Comparison of ENCODE assay signal across 8 mouse cellular contexts in the genomic region with DNA sequence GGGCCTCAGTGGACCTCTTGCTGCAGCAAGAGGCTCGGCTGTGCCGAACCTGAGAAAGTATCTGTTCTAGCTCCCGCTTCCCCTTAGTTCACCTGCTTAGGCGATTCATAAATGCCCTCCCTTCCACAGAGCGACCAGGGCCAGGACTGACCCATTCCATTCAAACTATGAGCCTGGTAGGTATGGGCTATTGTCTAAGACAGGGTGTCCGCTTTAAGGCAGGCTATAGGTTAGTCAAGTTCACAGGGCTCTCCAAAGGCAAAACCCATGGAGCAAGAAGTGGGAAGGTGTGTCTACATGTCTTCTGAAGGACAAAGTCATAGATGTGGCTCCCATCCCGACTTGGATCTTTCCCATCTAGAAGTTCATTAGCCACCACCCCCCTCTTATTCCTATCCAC. TPM values are rescaled to one million over a fixed set of nuclear protein-coding genes. Genes with fewer than 3 reads are reported as not detected.
DNase-seq lines count a peak whose midpoint lies in the region; ATAC-seq and TF ChIP-seq lines count a peak whose summit lies in the region.
"Had no signal": no experiment of that assay in that cellular context is flagged by ENCODE, and none has a peak within 500 bp of the region (broad histone marks: within the 10 kb centered on the region; RNA-seq: fewer than 3 reads in every experiment).

No protein-coding gene starts in this region.

- ATAC-seq in lung, embryonic 14.5 days (ENCODE audit: insufficient read depth) = no peak
- ATAC-seq in forebrain, embryonic 14.5 days = no peak

- H3K9ac ChIP-seq in lung, embryonic 14.5 days = no peak overlapping the region
- peak overlapping the region; percentile 95 for H3K9ac ChIP-seq in forebrain, embryonic 14.5 days (ENCODE audit: low read length)

- H3K9me3 ChIP-seq in lung, embryonic 14.5 days (ENCODE audit: low read depth, low read length) = no peaks in the 10 kb centered on the region
- H3K9me3 ChIP-seq in forebrain, embryonic 14.5 days (replicated peaks; ENCODE audit: control insufficient read depth, low read length) = no peaks in the 10 kb centered on the region
- no peaks in the 10 kb centered on the region for H3K9me3 ChIP-seq in midbrain, embryonic 10.5 days (replicated peaks)
- H3K9me3 ChIP-seq: limb, embryonic 15.5 days had no signal

- WGBS in lung, embryonic 14.5 days = 80% methylated on average over 7 of the region's 7 CpGs
- WGBS in forebrain, embryonic 14.5 days = 15% methylated on average over 7 of the region's 7 CpGs
- 52% methylated on average over 7 of the region's 7 CpGs for WGBS in midbrain, embryonic 10.5 days
- WGBS in olfactory bulb, adult 2 months = 53% methylated on average over 7 of the region's 7 CpGs

- no peak overlapping the region for H3K27ac ChIP-seq in lung, embryonic 14.5 days (ENCODE audit: low read depth)
- H3K27ac ChIP-seq in forebrain, embryonic 14.5 days (ENCODE audit: low read depth, low read length) = peak overlapping the region; percentile 94
- H3K27ac ChIP-seq in midbrain, embryonic 10.5 days (replicated peaks) = peak overlapping the region; percentile 97
- H3K27ac ChIP-seq in olfactory bulb, adult 2 months (ENCODE audit: insufficient read depth, low read depth, low read length) = peak overlapping the region; percentile 71; the same call in 1 of the 2 replicates
- H3K27ac ChIP-seq: limb, embryonic 15.5 days had no signal

- peaks cover 15% of the 10 kb centered on the region for H3K36me3 ChIP-seq in lung, embryonic 14.5 days (ENCODE audit: insufficient read depth)
- 0 out of 2 replicates have a peak, but pooled peaks cover 3% of the 10 kb centered on the region for H3K36me3 ChIP-seq in forebrain, embryonic 14.5 days (ENCODE audit: control insufficient read depth, insufficient read depth, low read length)
- peaks cover 41% of the 10 kb centered on the region for H3K36me3 ChIP-seq in midbrain, embryonic 10.5 days

- no peak for TF ChIP-seq CTCF in lung, embryonic 14.5 days (IDR thresholded peaks at IDR 0.05; ENCODE audit: low read depth)
- no peak for TF ChIP-seq CTCF in olfactory bulb, adult 2 months (IDR thresholded peaks at IDR 0.05; ENCODE audit: insufficient read depth, low read depth, low read length)

- TF ChIP-seq POLR2A in olfactory bulb, adult 2 months (IDR thresholded peaks at IDR 0.05; ENCODE audit: insufficient read depth, low read depth, low read length) = no peak

- peaks cover 13% of the 10 kb centered on the region for H3K4me1 ChIP-seq in lung, embryonic 14.5 days (ENCODE audit: insufficient read depth)
- peaks cover 51% of the 10 kb centered on the region for H3K4me1 ChIP-seq in forebrain, embryonic 14.5 days (ENCODE audit: control insufficient read depth, insufficient read depth, low read length)
- H3K4me1 ChIP-seq in midbrain, embryonic 10.5 days = peaks cover 90% of the 10 kb centered on the region
- peaks cover 52% of the 10 kb centered on the region for H3K4me1 ChIP-seq in olfactory bulb, adult 2 months (ENCODE audit: control insufficient read depth, insufficient read depth, low read length)

- no peak for DNase-seq in lung, embryonic 14.5 days
- no peak for DNase-seq in lung, postnatal 4 days
- DNase-seq in forebrain, embryonic 14.5 days (ENCODE audit: low spot score) = no peak
- DNase-seq in midbrain, embryonic 10.5 days (ENCODE audit: low spot score) = no peak
- DNase-seq in adrenal gland, adult (ENCODE audit: inconsistent age in 2 of 2, low spot score in 1 of 2) = no peak
- no peak for DNase-seq in lung, adult 18-20 months

- H3K27me3 ChIP-seq in lung, embryonic 14.5 days (ENCODE audit: insufficient read depth, low read length) = peaks cover 55% of the 10 kb centered on the region
- no peaks in the 10 kb centered on the region for H3K27me3 ChIP-seq in forebrain, embryonic 14.5 days (replicated peaks; ENCODE audit: control insufficient read depth, insufficient read depth, low read length)
- peaks cover 58% of the 10 kb centered on the region for H3K27me3 ChIP-seq in midbrain, embryonic 10.5 days (ENCODE audit: low read depth, poor library complexity, severe bottlenecking)

- H3K4me3 ChIP-seq in lung, embryonic 14.5 days (ENCODE audit: low read depth, low read length) = no peak overlapping the region
- peak overlapping the region; percentile 76 for H3K4me3 ChIP-seq in forebrain, embryonic 14.5 days (ENCODE audit: low read depth, low read length)
- H3K4me3 ChIP-seq in midbrain, embryonic 10.5 days = peak overlapping the region; percentile 87
- H3K4me3 ChIP-seq in olfactory bulb, adult 2 months (ENCODE audit: insufficient read depth, low read depth, low read length) = peak overlapping the region; percentile 69

- H3K4me2 ChIP-seq in lung, embryonic 14.5 days = peak overlapping the region; percentile 83; the same call in 1 of the 2 replicates
- H3K4me2 ChIP-seq in forebrain, embryonic 14.5 days (ENCODE audit: low read length) = peak overlapping the region; percentile 81

RNA-seq across cellular contexts. Expression of a gene that starts 1.2 kb away (rescaled TPM):
- polyA plus RNA-seq in lung, embryonic 14.5 days (2014; fragmentation: Nextera tagmentation; extraction: Ambion mirVana) = 49.3 and 51.0 TPM in 2 replicates
- polyA plus RNA-seq in forebrain, embryonic 14.5 days (2014; fragmentation: Nextera tagmentation; extraction: Ambion mirVana) = 34.6 and 38.9 TPM in 2 replicates
- polyA plus RNA-seq in midbrain, embryonic 10.5 days (2016; fragmentation: Nextera tagmentation; extraction: Ambion mirVana) = 47.6 and 48.6 TPM in 2 replicates
- not detected in 2 replicates for polyA plus RNA-seq in olfactory bulb, adult 2 months (2012; ENCODE audit: insufficient read depth, insufficient read length, low replicate concordance, missing spikeins)

RNA-seq across cellular contexts. Expression of a gene that starts 2.0 kb away (rescaled TPM):
- polyA plus RNA-seq in lung, embryonic 14.5 days (2014; fragmentation: Nextera tagmentation; extraction: Ambion mirVana) = 0.14 and 0.15 TPM in 2 replicates
- polyA plus RNA-seq in forebrain, embryonic 14.5 days (2014; fragmentation: Nextera tagmentation; extraction: Ambion mirVana) = 73.0 and 86.0 TPM in 2 replicates
- 690 and 827 TPM in 2 replicates for polyA plus RNA-seq in midbrain, embryonic 10.5 days (2016; fragmentation: Nextera tagmentation; extraction: Ambion mirVana)
- not detected in 2 replicates for polyA plus RNA-seq in olfactory bulb, adult 2 months (2012; ENCODE audit: insufficient read depth, insufficient read length, low replicate concordance, missing spikeins)

RNA-seq across cellular contexts. Expression of a gene that starts 34.3 kb away (rescaled TPM):
- 0.78 and 0.85 TPM in 2 replicates for polyA plus RNA-seq in lung, embryonic 14.5 days (2014; fragmentation: Nextera tagmentation; extraction: Ambion mirVana)
- polyA plus RNA-seq in forebrain, embryonic 14.5 days (2014; fragmentation: Nextera tagmentation; extraction: Ambion mirVana) = not detected in 2 replicates
- 0.67 and 0.99 TPM in 2 replicates for polyA plus RNA-seq in midbrain, embryonic 10.5 days (2016; fragmentation: Nextera tagmentation; extraction: Ambion mirVana)
- polyA plus RNA-seq in olfactory bulb, adult 2 months (2012; ENCODE audit: insufficient read depth, insufficient read length, low replicate concordance, missing spikeins) = not detected in 2 replicates

Comparison
In these comparisons a context has a peak if more than half of its experiments do, and no peak if none do; other contexts are left out.
1. RNA of a gene that starts 1.2 kb away (polyA plus RNA-seq): 49.3 to 51.0 TPM in lung, embryonic 14.5 days, 47.6 to 48.6 TPM in midbrain, embryonic 10.5 days and 34.6 to 38.9 TPM in forebrain, embryonic 14.5 days; not detected in olfactory bulb, adult 2 months; every median in the first group is over 10 times any median in the second.
2. RNA of a gene that starts 2.0 kb away (polyA plus RNA-seq): 690 to 827 TPM in midbrain, embryonic 10.5 days and 73.0 to 86.0 TPM in forebrain, embryonic 14.5 days; 0.14 to 0.15 TPM in lung, embryonic 14.5 days and not detected in olfactory bulb, adult 2 months; every median in the first group is over 10 times any median in the second.